Mouse (Mus musculus): ENCODE measurements at regions not wholly inside any gene's neighbourhood (a gene's known extent, or its start where the extent isn't known, plus 50 kb on each side); places are given as distances from the start of the nearest gene placed in this dataset.

DNA sequence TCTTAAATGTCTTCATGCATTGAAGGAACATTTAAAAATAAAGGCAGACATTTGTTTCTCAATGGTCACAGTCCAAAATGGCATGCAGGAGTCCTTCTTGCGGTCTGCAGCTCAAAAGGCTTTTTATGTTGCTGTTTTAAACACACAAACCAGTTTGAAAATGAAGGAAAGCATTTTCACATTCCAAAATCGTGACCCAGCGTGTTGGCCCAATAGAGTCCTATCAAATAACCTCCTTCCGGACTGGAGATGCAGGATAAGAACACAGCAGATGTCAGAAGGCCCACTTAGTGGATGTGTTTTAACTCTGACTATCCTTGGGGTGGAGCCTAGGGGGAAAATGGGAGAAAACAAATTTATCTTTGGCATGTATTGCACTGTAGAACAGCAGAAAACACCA is 263.4 kb upstream of the Pik3r1 start:
- no peak for DNase-seq

DNA sequence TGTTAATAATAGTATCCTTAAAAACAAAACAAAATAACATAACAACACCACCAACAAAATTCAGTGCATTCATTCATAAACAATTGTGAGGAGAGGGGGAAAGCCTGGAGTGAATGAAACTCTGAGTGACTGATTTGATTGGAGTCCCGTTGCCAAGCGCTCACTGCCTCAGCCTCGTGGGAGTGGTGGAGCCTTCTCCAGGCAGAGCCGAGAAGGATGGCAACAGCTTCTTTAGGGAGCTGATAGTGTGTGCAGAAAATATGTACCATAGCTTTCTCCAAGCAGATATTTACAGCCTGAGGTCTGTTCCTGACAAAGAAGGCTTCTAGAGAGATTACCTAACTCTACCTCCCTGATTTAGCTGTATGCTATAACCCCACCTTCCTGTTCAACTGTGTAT is 266.5 kb upstream of the Pik3r1 start:
- DNase-seq = no peak

DNA sequence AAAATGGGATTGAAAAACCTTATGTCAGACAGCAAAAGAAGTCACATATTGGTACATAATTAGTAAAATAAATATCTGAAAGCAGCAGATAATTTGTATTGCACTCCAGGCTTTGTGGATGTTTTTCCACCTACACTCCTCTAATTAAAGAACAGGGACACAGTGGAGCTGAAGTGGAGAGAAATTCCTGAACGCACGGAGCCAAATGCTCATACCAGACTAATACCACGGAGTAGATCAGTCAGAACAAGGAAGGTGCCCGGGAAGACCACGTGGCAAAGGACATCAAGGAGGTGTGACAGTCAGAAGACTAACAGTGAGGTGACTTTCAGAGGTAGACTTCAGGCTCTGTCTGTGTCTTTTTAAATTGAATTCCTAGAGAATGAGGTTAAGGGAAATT is 268.0 kb upstream of the Pik3r1 start:
- DNase-seq = no peak

DNA sequence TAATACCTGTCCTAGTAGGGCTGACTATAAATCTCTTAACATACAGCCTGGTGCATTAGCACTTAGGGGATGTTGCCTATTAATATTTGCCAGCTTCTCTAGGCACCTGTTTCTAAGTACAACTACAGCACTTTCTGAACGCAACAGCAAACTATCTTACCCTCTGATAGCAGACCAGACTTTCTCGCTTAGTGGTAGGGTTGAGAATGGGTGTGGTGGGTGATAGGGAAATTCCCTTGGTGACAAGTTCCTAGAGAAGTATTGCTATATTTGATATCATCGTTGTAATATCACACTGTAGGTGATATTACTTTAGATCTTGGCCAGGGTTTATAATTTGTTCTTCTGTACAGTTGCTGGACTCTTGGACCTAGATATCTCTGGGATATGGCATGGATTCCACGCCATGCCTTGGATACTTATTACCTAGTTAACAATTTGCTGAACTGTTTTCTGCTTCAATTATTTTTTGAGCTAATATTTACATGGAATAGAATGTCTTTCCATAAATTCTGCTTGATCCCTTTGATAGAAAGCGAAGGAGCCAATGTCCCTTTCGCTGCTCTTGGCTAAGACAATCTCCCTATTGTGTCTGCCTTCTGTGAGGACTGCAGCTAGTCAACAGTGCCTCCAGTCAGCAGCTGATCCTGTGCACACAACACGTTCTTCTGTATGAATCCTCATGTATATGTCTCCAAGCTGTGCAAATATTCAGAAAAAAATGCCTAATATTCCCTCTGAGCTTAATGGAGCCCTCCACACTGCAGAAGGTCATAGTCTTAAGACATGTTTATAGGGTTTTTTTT is 269.0 kb upstream of the Pik3r1 start:
- DNase-seq = no peak

DNA sequence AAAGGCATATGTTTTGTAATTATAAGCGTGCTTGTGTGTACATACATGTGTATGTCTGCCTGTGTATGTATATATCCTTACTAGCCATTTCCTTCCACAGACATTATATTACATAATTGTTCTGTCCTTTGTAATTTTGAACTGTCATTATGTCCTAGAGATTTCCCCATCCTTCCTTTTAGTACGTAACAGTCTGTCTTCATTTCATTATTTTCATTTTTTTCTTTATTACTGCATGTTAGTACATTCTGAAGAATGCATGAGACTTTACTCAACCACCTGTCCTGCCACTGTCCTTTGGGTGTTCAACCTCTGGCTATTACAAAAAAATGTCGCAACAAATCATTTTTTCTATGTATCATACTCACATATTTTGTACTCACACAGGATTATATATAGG is 292.2 kb upstream of the Pik3r1 start:
- no peak for DNase-seq

DNA sequence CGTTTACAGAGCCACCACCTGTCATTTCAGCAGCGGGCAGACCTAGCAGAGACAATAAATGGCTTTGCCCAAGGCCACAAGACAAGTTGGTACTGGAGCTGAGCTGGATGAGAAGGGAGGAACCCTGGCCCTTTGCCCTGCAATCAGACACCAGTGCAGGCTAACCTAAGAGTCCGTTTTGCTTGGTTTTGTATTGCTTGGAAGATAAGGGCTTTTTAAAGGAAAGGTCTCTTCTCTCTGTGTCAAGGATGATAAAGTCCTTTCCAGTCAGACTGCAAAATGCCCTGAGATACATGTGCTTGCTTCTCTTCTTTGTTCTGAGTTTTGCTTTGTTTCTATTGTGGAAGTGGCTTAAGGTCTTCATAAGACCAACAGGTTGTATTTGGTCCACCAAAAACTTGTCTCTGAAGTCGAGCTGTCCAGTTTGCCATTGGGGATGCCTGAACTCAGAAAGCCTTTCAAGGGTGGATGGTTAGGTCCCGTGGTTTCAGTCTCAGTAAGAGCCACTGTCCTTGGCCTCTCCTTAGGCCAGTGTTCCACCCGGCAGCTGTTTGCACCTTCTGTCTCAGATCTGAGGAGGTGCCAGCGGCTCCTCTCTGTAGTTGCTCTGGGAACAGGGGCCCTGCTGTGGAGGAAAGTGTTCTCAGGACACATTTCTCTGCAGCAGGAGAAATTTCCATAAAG is 296.7 kb upstream of the Pik3r1 start:
- no peak for DNase-seq

DNA sequence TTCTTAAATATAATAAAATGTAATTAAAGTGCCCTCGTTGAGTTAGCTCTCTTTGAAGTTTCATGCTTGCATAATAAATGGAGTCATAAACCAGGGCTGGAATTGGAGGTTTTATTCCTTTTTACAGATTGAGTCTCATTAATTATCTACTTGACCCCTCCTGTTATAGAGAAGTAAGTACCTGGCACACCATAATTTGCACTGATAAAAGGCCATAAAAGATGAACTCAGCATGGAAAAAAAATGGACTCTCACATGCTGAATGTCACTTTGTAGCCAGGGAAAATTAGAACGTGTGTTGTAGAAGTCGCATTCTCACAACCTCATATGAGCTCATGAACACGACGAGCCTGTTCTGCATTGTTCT is 297.2 kb upstream of the Pik3r1 start:
- no peak for DNase-seq

DNA sequence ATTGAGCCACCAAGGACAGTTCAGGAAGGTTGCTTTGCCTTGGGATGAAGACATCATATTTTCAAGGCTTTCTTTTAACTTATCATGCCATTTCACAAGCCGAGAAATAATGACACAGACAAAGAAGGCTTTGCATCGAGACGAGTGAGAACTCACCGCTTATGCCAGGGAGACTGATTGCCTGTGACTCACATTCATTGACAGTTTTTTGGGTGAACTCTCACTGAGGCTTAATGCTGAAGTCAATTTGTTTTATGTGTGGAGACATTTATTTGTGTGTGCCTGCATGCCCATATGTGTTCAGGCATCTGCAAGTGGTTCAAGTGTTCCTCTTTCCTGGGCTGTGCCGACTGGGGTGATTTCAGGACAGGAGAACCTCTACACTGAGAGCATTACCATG is 297.8 kb upstream of the Pik3r1 start:
- no peak for DNase-seq

DNA sequence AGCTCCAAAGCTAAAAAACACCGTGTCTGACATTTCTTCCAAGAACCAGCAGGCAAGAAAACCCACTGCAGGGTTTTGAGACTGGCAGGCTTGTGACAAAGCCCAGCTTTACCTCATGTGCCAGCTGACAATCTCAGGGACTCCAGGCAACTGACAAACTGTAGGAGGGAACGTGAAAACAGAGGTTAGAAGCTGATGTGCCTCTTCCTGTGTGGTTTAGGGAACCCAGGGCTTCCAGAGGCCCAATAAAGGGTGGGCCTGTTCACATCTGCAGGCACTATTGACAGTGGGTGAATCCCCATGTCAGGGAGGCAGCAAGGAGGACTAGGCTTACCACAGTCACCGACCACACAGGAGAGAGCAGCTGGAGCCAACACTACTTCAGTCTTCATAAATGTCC is 302.7 kb upstream of the Pik3r1 start:
- DNase-seq = peak; percentile 45

DNA sequence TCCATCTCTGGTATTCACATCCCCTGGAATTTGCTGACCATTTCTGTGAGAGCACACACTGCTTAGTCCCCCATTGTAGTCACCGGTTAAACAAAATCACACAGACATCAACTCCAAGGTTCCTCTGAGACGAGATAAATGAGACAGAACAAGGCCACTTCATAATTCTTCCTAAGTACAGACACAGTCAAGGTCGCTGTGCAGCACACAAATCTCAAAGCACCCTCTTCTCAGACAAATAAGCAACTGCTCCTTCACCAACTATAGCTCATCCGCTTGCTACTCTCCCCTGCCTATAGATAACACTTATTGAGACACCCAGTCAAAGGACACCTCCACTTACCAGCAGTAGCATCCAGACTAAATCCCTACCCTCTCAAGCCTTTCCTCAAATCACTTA is 304.3 kb upstream of the Pik3r1 start:
- DNase-seq = no peak

DNA sequence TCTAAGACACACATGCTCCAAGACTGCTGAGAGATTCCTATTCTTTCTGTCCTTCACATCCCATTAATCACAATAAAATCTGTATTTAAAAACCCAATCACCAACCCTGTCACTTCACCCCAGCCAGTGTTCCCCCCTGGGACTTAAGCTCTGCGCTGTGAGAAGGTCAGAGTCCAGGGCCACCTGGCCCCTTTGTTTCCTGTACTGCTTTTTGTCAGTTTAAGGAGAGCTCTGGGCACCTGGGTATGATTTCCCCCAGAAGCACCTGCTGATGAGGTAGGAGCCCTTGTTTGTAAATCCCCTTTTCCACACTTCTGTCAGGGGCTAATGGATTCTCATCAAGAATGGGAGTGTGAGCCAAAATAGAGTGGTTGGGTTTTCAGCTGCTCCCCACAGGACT is 319.7 kb upstream of the Pik3r1 start:
- peak; percentile 28 for DNase-seq

DNA sequence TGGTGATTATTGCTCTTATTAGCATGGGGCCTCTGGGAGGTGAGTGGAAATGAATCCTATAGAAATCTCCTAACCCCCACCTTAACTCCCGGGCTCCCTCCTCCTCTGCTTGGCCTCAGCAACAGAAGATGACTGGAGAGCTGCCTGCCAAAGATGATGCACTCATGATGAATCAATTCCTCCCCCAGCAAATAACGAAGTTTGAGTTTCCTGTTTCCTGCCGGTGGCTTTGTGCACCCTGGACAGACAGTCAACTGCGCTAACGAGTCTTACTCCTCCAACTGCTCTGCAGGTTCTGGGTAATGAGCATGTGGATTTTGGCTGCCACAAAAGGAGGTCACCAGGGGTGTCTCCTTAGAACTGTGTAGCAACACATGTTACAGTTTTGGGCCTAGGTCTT is 321.5 kb upstream of the Pik3r1 start:
- DNase-seq = peak; percentile 58

DNA sequence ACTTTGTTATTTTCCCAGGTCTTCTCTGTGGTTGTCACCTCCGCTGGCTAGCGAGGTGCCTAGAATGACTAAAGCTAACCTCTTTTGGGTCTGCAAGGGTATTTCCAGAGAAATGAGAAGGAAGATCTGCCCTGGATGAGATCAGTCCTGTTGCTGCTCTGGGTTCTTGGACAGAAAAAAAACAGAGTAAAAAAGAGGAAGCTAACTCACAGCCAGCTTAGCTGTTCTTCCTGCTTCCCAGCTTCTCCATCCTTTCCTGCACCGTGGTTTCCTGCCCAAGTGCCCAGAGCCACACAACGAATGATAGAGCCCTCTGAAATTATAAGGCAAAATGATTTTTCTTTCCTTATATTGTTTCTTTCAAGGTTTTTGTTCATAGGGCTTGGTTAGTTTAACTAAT is 326.2 kb upstream of the Pik3r1 start:
- no peak for DNase-seq

DNA sequence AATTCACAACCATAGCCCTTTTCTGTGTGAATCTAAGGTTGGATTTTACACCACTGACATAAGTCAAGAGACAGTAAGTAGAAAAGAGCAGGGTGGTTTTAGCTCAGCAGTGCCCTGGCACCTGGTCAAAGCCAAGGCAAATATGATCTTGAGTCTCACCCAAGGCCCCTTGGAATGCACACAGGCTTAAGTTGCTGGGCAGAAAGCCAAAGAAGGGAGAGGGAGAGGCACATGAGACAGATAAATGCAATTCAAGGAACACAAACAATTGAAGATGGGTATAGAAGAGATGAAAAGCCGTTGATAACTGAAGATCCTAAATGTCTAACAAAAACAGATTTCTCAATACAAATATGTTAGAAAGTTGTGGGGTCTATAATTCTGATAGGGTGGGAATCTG is 335.1 kb upstream of the Pik3r1 start:
- DNase-seq = no peak

DNA sequence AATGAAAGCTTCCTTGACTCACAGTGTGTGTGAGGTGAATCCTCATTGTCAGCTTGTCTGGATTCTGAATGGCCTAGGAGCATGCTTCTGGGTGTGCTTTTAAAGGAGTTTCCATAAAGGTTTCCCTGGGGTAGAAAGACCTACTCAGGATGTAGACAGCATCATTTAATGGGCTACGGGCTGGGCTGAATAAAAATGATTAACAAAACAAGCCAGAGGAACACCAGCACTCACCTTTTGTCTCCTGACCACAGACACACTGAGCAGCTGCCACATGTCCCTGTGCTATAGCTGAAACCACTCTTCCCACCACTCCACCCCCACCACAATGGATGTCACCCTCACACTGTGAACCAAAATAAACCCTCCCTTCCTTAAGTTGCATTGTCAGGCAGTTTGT is 338.2 kb upstream of the Pik3r1 start:
- DNase-seq = no peak

DNA sequence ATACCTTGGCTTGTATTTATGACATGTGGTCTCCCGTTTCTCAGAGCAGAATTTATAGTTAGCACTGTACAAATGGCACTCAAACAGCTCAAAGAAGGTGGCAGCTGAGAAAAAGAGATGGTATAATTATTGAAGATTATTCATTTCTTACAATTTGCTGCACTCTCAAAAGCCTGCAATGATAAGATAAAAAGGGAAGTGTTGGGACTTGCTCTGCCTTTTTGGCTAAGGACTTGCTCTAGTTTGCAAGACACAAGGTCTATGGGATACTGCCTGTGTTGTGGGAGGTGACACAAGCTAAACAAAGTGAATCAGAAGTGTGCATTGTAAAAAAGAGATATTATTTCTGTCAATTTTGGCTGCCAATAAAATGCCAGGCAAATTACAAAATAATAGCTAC is 340.2 kb upstream of the Pik3r1 start:
- no peak for DNase-seq

DNA sequence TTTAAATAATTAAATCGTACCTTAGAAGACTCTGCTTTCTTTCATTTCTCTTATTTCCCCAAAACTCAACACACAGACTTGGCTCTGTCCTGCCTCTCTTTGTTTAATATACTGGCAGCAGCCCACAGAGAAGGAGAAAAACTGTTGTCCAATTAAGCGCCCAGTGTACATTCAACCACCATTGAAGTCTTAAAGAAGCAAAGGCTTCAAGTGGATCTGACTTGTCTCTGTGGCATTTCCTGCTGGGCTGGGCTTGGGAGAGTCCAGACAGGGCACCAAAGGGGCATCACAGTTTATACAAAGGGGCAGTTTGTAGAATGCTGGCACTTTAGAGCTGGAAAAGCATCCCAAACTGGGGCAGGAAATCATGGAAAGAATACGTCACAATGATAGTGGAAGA is 340.9 kb upstream of the Pik3r1 start:
- DNase-seq = no peak

DNA sequence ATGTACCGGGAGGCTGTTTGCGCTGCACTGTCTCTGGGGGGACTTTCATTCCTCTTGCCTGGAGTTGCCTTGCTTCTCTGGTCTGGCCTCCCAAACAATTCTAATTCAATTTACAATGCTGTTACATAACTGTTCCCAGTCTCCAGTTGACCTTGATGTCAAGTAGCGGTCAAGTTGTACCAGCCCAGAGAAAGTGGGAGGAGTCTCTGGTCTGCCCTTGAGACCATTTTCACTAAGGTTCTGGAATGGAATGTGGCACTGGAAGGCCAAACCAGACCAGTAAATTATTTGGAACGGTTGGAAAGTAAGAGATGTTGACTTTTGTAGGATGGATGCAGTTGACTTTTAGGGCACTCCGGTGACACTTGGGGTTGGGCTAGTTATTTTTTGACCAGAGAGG is 345.9 kb upstream of the Pik3r1 start:
- no peak for DNase-seq

DNA sequence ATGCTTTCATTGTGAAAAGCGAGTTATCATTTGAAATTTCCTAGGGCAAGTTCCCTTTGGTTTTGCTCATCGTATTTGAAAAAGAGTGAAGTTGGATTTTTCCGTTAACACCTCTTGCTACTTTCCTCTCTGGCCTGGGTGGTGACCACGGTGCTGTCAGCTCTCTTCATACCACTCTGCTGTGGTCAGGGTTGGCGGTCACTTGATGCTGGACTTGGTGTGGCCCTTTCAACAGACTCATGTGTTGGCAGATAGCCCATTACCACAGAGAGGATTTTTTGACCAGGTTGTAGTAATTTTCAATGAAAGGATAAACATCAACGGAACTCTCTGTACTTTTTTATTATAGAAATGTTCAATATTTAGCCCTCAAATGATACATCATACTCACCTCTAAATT is 354.3 kb upstream of the Pik3r1 start:
- DNase-seq = no peak

DNA sequence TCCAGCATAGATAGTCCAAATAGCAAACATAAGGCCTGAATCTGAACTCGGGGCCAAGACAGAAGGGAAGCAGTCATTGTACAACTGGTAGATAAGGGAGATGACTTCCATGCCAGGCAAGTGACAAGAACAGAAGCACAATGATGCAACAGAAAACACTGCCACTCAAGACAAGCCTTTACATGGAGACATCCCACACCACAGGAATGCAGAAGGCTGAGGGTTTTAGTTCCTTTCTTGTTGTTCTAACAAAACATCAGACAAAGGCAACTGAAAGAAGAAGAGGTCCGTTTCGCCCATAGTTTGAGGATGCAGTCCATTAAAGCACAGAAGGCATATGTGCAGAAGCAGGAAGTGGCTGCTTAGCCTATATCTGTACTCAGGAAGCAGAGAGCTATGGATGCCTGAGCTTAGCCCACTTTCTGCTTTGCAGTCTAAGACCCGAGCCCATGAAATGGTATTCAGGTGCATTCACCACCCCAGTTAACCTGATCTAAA is 360.0 kb upstream of the Pik3r1 start:
- no peak for DNase-seq

DNA sequence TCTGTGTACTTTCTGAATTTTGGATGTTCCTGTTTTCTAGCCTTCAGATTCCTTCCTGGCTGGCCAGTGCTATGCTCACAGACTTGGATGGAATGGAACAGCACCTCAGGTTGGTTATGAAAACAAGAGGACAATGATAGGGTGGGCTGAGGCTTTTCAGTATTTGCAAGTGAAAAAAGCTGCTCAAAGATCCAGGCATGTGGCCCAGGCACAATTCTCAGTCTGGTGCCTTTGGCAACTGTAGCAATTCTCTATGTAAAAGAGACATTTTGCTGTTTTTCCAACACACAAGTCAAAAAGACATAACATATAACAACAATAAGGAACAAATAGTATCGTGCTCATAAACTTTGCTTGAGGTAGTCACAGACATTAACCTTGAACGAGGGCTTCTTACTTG is 363.4 kb upstream of the Pik3r1 start:
- no peak for DNase-seq

DNA sequence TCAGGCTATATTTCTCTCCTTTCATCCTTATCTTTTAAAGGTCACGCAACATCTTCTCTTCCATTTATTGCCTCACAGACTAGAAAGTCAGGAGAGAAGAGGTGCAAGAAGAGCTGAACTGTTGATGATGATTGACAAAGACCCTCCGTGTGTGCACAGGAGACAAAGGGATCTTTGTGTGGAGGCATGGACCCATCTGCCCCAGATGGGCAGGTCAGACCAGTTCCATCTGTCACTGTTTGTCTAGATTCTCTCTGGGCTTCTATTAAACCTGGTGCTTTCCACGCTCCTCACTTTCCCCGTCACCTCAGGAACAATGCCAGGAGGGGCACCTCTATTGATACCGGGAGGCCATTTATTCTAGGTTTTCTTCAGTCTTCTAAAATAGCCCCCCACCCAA is 364.1 kb upstream of the Pik3r1 start:
- DNase-seq = no peak

DNA sequence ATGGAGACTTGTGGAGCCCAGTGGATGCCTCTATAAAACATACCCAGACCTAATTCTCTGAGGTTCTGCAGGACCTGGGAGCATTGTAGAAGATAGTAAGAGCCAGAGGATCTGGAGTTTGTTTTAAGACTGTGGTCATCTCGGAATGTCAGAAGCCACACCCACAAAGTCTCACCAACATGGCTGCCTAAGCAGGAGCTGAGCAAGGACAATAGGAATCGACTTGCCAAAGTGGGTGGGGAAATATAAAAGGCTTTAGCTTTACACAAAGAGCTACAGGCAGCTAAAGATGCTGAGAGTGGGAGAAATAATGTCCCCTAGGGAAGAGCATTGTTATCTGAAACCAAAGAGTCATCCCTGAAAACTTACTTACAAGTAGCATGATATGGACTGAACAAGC is 364.7 kb upstream of the Pik3r1 start:
- DNase-seq = no peak

DNA sequence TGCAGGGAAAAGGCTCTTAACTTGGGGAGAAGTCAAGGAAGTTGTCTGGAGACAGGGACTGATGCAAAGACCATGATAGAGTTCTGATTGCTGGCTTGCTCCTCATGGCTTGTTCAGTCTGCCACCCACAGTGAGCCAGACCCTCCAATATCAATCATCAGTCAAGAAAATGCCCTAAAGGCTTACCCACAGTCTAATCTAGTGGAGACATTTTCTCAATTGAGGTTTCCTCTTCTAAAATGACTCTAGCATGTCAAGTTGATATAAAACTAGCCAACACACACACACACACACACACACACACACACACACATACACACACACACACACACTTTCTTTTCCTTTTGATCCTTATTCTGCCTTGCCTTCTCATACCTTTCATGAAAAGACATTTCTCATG is 367.2 kb upstream of the Pik3r1 start:
- no peak for DNase-seq

DNA sequence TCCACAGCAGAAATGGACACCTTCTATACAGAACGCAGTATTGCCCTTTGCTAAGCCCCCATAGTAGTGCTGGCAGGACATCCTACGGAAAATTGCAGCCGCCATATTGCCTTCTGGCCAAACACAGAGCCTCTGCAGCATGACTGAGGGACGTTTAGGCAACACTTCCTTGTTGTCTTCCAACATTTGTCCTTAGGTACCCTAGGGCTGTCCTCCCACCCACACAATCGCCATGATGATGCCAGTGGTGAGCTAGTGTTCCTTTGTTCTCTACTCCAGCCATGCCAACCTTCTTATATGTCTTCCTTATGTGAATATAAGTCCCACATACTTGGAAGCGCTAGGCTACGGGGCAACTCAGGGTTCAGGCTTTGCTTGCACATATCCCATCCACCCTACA is 375.0 kb upstream of the Pik3r1 start:
- no peak for DNase-seq

Data from thymus, postnatal 14 days (tissue).